Mouse (Mus musculus) midbrain, embryonic 14.5 days (tissue): ENCODE measurements at regions not wholly inside any gene's neighbourhood (a gene's known extent, or its start where the extent isn't known, plus 50 kb on each side); places are given as distances from the start of the nearest gene placed in this dataset.

Experiments
- ATAC-seq: fragments of 200-750 bp; cut with Nextera tagmentation; 2 replicates; pipeline ENCODE4 v1.8.0; 2017; ENCODE audit warnings: moderate number of reproducible peaks, moderate library complexity; ENCODE audit not compliant: low FRiP score, low TSS enrichment
- DNase-seq: peaks from one replicate; pipeline ENCODE4 v3.0.0-alpha.2; 2015
- H3K27ac ChIP-seq: fragments of 300-500 bp; sonication (generic); replicated peaks from 2 replicates; pipeline ENCODE4 v1.5.1; 2014; ENCODE audit warnings: mild to moderate bottlenecking, low read depth, low read length, moderate library complexity
- H3K27me3 ChIP-seq: fragments of 300-500 bp; sonication (generic); 2 replicates; pipeline ENCODE4 v1.6.1; 2014; ENCODE audit warnings: low read length, control low read depth, mixed read lengths; ENCODE audit not compliant: control insufficient read depth, insufficient read depth
- H3K36me3 ChIP-seq: fragments of 300-500 bp; sonication (generic); 2 replicates; pipeline ENCODE4 v1.6.1; 2014; ENCODE audit warnings: low read length, control low read depth; ENCODE audit not compliant: control insufficient read depth, insufficient read depth
- H3K4me1 ChIP-seq: fragments of 300-500 bp; sonication (generic); 2 replicates; pipeline ENCODE4 v1.6.1; 2014; ENCODE audit warnings: mild to moderate bottlenecking, antibody characterized with exemption, low read length, control low read depth; ENCODE audit not compliant: control insufficient read depth, insufficient read depth
- H3K4me2 ChIP-seq: fragments of 300-500 bp; sonication (generic); 2 replicates; pipeline ENCODE4 v1.6.1; 2014; ENCODE audit warnings: mild to moderate bottlenecking, low read length, moderate library complexity
- H3K4me3 ChIP-seq: fragments of 300-500 bp; sonication (generic); replicated peaks from 2 replicates; pipeline ENCODE4 v1.5.1; 2014; ENCODE audit warnings: low read depth, low read length
- H3K9ac ChIP-seq: fragments of 300-500 bp; sonication (generic); replicated peaks from 2 replicates; pipeline ENCODE4 v1.6.1; 2014; ENCODE audit warnings: mild to moderate bottlenecking, low read length, moderate library complexity
- H3K9me3 ChIP-seq: fragments of 300-500 bp; sonication (generic); 2 replicates; pipeline ENCODE4 v1.6.1; 2016; ENCODE audit warnings: low read length, control low read depth, mixed read lengths; ENCODE audit not compliant: control insufficient read depth
- WGBS: fragments of 180-500 bp; shearing (Covaris S2); extraction: QIAGEN DNeasy Blood & Tissue Kit; methylation state at CpG from one replicate; pipeline ENCODE4 v1.1.7; 2014; 5-methylcytosine and 5-hydroxymethylcytosine counted together

DNA sequence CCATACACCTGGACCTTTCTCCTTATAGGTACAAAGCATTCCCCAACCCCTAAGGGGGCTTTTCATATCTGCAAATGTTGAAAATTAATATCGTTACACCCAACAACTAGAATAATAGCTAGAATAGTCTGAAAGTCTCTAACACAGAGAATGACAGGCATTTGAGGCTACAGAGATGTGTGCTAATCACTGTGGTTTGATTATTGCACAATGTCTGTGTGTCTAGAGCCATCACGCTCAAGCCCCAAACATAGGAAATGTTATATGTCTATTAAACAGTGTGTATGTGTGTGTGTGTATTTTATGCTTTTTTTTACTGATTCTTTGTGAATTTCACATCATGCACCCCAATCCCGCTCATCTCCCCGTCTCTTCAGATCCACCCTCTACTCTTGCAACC, 77.2 kb upstream of the Aldh1a3 start:
- Histone ChIP-seq H3K27ac (no peak overlapping the region), H3K4me2 (no peak overlapping the region), H3K9me3 (peaks cover 8% of the 10 kb centered on the region; the same call in 1 of the 2 replicates), H3K9ac (no peak overlapping the region), H3K27me3 (no peaks in the 10 kb centered on the region), H3K4me1 (no peaks in the 10 kb centered on the region), H3K4me3 (no peak overlapping the region), H3K36me3 (no peaks in the 10 kb centered on the region)
- no peak for DNase-seq
- 94% methylated on average over 4 of the region's 4 CpGs for WGBS
- no peak for ATAC-seq

DNA sequence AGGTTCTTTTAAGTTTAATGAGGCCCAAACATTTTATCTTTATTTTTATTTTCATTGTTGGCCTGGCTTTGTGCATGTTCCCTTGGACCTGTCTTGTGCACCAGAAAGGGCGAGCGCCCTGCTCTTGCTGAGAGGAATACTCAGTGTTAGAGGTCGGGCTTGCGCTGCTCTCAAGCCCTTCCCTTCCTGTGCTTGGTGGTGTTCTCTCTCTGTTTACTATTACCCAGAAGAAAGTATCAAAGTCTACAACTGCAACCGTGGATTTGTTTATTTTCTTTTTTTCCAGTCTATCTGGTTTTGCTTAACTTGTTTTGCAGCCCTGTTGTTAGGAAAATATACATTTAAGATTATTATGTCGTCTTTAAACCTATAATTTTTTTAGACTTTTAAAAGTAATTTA, 74.1 kb upstream of the Aldh1a3 start:
- WGBS, result 82% methylated on average over 6 of the region's 6 CpGs
- no peak overlapping the region for H3K9ac ChIP-seq
- H3K36me3 ChIP-seq, result no peaks in the 10 kb centered on the region
- H3K4me1 ChIP-seq, result no peaks in the 10 kb centered on the region
- DNase-seq, result no peak
- no peaks in the 10 kb centered on the region for H3K27me3 ChIP-seq
- no peak overlapping the region for H3K4me3 ChIP-seq
- H3K27ac ChIP-seq, result no peak overlapping the region
- no peak overlapping the region for H3K4me2 ChIP-seq
- no peak for ATAC-seq
- H3K9me3 ChIP-seq, result no peaks in the 10 kb centered on the region

DNA sequence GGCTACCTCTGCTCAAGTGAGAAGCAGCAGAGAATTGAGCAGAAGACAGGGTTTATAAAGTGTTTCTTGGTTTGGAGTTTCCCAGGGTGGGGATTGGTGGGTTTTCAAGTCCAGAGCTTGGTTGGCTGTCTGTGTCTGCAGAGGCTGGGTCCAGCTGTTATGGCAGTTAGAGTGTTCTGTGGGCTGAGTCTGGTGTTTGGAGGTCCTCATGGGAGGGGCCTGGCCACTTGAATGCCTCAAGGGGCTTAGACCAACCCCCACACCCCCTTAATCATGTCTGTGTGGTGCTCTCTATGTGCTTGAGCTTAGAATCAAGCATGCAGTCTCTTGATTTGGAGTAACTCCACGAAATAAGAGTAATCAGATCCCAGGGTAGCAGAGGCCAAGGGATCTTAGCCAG, 70.2 kb upstream of the Aldh1a3 start:
- 43% methylated on average over 1 of the region's 1 CpGs for WGBS
- Histone ChIP-seq H3K4me3 (no peak overlapping the region), H3K27me3 (no peaks in the 10 kb centered on the region), H3K36me3 (no peaks in the 10 kb centered on the region), H3K9ac (no peak overlapping the region), H3K4me1 (no peaks in the 10 kb centered on the region), H3K9me3 (no peaks in the 10 kb centered on the region), H3K4me2 (no peak overlapping the region), H3K27ac (no peak overlapping the region)
- no peak for ATAC-seq
- no peak for DNase-seq

DNA sequence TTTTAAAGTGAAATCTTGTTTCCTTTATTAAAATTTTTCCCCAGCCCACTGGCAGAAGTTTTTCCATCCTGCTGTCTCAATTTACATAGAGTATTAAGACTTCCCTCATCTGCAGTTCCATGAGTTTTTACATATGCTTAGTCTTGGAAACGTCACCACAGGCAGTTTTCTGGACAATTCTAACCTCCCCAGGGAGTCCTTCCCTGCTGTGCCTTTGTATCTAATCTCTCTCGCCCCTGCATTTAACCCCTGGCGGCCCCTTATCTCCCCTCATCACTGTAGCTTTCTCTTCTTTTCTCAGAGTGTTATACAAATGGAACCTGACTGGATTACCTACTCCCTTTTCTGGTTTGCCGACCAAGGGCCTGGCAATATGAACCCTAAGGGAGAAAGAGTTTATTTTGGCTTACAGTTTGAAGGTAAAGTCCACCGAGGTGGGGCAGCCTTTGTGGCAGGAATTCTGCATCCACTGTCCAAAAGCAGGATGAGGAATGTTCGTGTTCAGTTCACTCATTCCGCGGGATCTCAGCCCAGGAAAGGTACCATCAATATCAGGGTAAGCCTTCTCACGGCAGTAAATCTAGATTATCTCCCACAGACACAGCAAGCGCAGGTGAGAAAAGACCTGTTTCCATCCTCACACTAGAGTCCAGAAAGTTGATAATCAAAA, 66.0 kb upstream of the Aldh1a3 start:
- no peak overlapping the region for H3K9ac ChIP-seq
- no peak overlapping the region for H3K4me3 ChIP-seq
- DNase-seq (peak; percentile 23), ATAC-seq (no peak)
- WGBS, result 63% methylated on average over 10 of the region's 10 CpGs
- H3K4me1 ChIP-seq, result no peaks in the 10 kb centered on the region
- no peaks in the 10 kb centered on the region for H3K9me3 ChIP-seq
- H3K27me3 ChIP-seq, result no peaks in the 10 kb centered on the region
- H3K4me2 ChIP-seq, result no peak overlapping the region
- H3K36me3 ChIP-seq, result no peaks in the 10 kb centered on the region
- H3K27ac ChIP-seq, result no peak overlapping the region

DNA sequence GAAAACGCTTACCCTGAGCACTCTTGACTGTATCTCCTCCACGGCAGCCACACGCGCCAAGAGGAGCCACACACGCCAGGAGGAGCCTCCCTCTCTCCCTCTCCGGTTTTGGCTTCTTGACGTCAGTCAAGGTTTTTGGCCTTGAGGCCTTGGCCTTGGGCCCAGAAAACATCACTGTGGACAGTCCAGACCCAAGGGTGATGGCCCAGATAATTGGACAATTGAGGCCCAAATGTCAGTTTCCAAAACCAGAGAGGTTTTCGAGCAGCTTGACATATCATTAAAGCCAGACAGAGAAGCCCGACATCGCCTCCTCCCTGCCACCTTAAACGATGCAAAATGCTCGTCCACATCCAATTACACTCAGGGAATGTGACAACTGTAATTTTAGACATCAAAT, 65.4 kb upstream of the Aldh1a3 start:
- WGBS, result 73% methylated on average over 12 of the region's 12 CpGs
- ATAC-seq (no peak), DNase-seq (peak; percentile 25)
- Histone ChIP-seq H3K36me3 (no peaks in the 10 kb centered on the region), H3K27me3 (no peaks in the 10 kb centered on the region), H3K4me2 (no peak overlapping the region), H3K9ac (no peak overlapping the region), H3K27ac (no peak overlapping the region), H3K9me3 (no peaks in the 10 kb centered on the region), H3K4me1 (no peaks in the 10 kb centered on the region), H3K4me3 (no peak overlapping the region)

DNA sequence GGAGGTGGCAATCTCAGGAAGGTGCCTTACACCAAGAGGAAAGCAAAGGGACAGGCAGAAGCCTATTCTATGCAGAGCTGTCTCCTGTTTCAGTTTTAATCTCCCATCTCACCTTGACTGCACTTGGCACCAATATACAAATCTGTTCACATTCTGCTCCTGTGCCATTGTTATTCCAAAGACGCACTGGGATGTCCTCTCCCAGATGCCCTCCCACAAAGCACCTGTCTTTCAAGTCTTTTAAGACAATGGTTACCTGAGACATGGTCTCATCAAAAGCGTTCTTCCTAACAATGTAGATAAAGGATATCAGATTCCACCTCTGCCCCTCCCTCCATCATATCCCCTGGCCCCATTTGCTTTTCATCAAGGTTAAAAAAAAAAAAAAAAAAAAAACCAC, 64.2 kb upstream of the Aldh1a3 start:
- no peaks in the 10 kb centered on the region for H3K27me3 ChIP-seq
- H3K36me3 ChIP-seq, result no peaks in the 10 kb centered on the region
- H3K27ac ChIP-seq, result no peak overlapping the region
- no peak overlapping the region for H3K4me2 ChIP-seq
- 72% methylated on average over 2 of the region's 2 CpGs for WGBS
- ATAC-seq, result no peak
- H3K9me3 ChIP-seq, result no peaks in the 10 kb centered on the region
- no peak overlapping the region for H3K4me3 ChIP-seq
- DNase-seq, result no peak
- H3K4me1 ChIP-seq, result no peaks in the 10 kb centered on the region
- no peak overlapping the region for H3K9ac ChIP-seq

DNA sequence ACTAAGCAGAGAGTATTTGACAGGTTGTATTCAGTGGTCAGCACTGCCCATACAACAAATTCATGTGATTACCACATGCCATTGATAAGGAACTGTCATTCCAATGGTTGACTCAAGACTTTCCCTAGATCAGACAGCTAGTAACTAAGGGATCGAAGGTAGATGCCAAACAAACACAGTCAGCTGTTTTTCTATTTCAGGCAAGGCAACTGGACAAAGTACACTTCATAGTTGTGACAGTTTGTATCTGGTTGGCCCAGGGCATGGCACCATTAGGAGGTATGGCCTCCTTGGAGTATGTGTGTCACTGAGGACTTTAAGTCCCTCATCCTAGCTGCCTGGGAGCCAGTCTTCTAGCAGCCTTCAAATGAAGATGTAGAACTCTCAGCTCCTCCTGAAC, 62.8 kb upstream of the Aldh1a3 start:
- Histone ChIP-seq H3K9me3 (no peaks in the 10 kb centered on the region), H3K4me2 (no peak overlapping the region), H3K4me1 (no peaks in the 10 kb centered on the region), H3K36me3 (no peaks in the 10 kb centered on the region), H3K27ac (no peak overlapping the region), H3K9ac (no peak overlapping the region), H3K27me3 (no peaks in the 10 kb centered on the region), H3K4me3 (no peak overlapping the region)
- ATAC-seq, result no peak
- 97% methylated on average over 1 of the region's 1 CpGs for WGBS
- no peak for DNase-seq

DNA sequence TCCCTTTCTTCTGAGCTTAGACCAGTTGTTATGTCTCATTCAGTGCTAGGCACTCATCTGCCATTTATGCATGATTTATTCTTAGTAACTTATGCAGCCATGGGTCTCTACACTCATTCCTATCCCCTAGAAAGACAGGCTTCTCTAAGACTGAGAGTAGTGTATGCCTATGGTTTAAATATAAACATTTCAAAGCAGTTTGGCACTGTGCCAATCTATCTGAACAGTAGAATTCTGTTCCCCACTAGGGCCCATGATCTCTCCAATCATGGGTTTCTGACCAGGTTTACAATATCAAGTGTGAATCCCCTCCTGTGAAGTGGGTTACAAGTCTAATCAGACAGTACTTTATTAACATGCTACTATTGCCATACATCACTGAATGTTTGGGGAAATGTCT, 60.4 kb upstream of the Aldh1a3 start:
- Histone ChIP-seq H3K9ac (no peak overlapping the region), H3K4me1 (no peaks in the 10 kb centered on the region), H3K27me3 (no peaks in the 10 kb centered on the region), H3K4me3 (no peak overlapping the region), H3K27ac (no peak overlapping the region), H3K36me3 (no peaks in the 10 kb centered on the region), H3K4me2 (no peak overlapping the region), H3K9me3 (no peaks in the 10 kb centered on the region)
- DNase-seq (no peak), ATAC-seq (no peak)

DNA sequence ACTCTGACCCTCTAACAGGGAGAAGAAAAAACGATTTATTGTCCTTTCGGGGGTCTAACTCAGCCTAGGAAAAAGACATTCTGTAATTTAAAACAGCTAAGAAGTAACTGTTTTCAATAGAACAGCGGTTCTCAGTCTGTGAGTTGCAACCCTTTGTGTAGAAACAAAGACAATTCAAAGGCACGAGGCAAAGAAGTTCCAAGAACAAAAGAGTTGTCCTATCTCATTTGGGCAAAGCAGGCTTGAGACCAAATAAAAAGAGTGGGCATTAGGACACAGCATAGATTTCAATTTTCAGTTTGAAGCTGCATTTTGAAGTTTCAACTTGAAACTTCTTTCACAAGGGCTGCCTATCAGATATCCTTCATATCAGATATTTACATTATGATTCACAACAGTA, 53.1 kb upstream of the Aldh1a3 start:
- WGBS, result 5% methylated on average over 4 of the region's 4 CpGs
- Histone ChIP-seq H3K9ac (no peak overlapping the region), H3K4me1 (no peaks in the 10 kb centered on the region), H3K4me3 (no peak overlapping the region), H3K27me3 (no peaks in the 10 kb centered on the region), H3K27ac (no peak overlapping the region), H3K9me3 (no peaks in the 10 kb centered on the region), H3K4me2 (no peak overlapping the region), H3K36me3 (no peaks in the 10 kb centered on the region)
- ATAC-seq (no peak), DNase-seq (no peak)
